Mouse (Mus musculus) monocyte, adult 2 months (primary cell): Measurements from ENCODE around the gene Prkag1.

ENCODE experiments used
- DNase-seq, 2 experiments: peaks; one replicate each; pipeline ENCODE4 v3.0.0; 2022; ENCODE audit warnings: low spot score in 2 of 2, low read depth in 1 of 2

The Prkag1 gene

DNA sequence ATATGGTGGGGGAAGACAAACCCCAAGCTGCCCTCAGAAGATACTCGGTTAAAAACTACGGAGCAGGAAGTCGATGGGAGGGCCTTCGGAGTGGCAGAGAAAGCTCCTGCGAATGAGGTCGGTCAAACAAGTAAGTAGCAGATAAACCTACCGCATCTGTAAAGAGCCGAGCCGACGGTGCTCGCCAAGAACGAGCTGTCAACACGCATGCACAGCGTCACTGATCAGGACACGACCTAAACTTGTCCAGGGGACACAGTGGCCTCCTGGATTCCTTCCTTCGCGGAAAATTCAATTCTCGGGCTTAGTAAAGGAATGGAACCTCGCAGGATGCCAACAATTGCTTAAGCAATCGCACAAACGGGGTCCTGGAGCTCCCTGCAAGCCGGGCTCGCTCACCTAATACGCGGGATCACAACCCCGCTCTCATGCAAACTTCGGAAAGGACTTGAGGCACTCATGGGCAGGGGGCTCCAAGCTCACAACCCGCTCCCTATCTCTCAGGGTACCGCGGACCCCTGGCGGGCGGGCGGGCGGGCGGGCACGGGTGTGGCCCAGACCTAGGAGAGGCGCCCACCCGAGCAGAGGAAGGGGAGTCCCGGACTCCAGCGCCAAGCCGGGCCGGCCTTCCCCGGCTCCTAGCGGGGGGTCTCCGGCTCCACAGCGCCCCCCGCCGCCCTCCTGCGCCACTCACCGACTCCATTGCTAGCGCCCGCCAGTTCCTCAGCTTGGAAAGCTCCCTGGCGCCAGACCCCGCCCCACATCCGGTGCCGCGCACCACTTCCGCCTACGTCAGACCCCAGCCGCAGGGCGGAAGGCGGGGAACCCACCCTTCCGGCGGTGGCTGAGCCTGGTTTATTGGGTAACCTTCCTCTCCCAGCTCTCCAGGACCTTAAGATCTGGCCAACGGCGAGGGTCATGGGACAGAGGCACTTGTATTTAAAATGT, at the start of gene Prkag1:
TSS of gene Prkag1 (minus strand) at position 786 of the 948 bp plus-strand sequence.
- DNase-seq, result peak; percentile 97 to 98

DNA sequence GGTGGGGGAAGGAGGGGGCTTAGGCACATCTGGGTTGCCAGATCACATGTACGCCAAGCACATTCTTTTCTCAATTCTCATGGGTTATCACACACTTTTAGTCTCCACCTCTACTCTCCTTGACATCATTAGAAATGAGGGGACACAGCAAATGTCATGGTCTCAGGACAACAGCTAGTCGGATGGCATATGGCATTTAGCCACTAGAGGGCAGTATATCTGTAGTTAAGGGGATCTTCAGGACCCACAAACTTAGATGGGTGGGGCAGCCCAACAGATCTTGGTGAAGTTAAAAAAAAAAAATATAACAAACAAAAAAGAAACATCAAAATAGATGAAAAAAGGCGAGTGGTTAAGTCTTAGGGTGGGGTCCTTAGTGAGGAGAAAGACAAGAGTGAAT, 46.0 kb upstream of the Prkag1 start:
- DNase-seq, result no peak

DNA sequence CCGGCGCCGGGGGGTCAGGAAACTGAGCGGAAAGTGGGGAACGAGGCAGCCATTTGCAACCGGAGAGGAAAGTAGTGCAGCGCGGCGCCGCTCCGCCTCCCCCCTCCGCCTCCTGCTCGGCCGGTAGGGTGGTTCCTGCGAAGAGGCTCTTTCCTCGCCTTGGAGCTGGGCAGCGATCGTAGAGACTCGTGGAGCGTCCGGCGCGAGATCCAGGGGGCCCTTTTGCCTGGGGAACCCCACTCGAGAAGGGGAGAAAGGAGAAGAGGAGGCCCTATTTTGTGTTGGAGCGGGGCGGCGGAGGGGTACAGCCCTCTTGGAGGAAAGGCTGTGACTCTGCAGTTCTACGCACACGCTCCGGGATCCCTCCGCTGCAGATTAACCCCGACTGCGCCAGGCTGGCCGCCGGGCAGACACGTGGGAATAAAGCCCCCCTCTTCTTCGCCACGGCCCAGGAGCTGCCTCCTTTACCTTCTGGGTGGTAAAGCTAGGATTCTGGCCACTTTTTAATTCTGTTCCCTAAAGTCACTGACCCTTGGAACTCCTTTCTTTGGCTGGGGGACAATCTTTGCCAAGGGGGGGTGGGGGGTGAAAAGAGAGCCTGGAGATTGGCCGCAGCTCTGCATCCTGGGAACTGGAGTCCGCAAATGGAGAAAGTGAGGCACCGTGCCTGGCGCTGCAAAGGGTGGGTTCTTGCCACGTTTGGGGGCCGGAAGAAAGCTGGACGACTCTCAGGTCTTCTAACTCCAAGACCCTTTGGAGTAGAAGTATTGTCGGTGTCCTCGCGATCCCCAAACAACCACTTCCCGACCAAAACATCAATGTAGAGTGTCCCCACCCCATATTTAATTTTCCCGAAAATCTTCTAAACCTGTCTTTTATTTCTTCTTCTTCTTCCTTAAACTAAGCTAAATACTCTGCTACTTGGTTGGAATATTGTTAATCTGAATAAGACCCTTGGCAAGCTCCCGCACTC, 40.9 kb upstream of the Prkag1 start:
- DNase-seq, result peak; percentile 68 to 86

DNA sequence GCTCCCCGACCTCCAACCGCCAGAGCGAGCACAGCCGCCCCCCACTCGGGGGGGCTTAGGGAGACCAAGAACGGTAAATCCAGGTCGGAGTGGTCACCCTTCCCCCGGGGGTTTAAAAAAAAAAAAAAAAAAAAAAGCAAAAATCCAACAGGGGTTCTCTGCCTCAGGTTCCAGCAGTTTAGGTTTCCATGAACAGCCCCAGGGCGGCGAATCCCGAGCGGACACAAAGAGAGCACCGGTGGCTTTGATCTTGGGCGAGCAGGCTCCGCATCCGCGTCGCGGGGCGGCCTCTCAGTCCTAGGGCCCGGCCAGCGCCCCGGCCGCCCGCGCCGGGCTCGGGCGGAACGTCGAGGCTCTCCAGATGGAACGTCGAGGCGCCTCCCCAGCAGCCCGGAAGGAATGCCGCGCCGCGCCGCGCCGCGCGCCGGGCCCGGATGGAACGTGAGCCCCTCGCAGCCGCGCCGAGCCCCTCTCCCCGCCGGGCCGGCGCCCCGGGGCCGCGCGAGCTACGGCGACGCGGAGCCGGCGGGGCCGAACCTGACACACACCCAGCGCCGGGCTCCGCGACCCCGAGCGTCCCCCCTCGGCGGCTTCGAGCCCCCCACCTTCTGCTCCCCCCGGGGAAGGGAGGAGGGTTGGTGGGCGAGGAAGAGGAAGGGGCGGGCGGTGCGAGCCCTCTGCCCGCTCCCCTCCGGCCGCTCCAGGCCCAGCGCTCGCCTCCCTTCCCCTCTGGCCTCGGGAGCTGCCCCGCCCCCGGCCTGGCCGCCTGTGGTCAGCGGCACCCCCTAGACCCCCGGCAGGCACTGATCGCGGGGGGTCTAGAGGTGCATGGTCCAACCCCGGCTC, 40.0 kb upstream of the Prkag1 start, which contains the start of gene Kmt2d:
TSS of gene Kmt2d (minus strand) at position 135 of the 846 bp plus-strand sequence.
- no peak for DNase-seq

DNA sequence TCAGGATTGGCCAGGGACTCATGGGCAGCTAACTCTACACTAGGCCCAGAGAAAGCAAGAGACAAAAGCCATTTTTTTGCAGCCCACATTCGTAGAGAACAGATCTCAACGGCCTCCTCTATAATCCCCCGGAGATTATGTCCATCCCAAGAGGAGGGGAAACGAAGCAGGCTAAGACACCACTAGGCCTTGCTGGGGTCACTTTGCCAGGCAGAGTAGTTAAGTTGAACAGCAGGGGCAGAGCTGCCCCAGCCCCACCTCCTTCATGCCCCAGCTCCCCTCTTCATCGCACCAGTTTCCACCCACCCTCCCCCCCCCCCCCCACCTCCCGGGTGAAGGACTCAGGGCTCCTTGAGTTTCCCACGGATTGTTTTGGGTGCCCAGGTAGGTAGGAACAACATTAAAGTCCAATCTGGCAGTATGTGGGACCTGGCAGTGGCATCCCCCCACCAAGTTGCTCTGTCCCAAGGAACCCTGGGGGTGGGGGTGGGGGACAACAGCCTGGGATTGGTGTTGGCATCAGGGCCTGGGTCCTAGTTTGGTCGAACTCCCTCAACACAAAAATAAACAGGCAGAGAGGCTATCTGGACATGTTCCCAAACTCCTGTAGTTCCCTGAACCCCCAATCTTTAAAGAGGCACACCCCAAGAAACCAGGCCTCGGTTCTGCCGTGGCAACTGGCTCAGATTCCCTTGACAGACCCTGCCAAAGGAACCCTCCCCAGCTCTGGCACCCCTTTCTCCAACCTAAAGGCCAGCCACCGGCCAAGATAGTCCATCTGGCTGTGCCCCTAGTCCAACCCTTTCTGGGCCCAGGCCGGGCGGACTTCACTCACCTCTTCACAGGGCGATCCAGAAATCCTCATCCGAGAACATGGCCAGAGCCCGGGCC, 39.1 kb upstream of the Prkag1 start:
- no peak for DNase-seq

DNA sequence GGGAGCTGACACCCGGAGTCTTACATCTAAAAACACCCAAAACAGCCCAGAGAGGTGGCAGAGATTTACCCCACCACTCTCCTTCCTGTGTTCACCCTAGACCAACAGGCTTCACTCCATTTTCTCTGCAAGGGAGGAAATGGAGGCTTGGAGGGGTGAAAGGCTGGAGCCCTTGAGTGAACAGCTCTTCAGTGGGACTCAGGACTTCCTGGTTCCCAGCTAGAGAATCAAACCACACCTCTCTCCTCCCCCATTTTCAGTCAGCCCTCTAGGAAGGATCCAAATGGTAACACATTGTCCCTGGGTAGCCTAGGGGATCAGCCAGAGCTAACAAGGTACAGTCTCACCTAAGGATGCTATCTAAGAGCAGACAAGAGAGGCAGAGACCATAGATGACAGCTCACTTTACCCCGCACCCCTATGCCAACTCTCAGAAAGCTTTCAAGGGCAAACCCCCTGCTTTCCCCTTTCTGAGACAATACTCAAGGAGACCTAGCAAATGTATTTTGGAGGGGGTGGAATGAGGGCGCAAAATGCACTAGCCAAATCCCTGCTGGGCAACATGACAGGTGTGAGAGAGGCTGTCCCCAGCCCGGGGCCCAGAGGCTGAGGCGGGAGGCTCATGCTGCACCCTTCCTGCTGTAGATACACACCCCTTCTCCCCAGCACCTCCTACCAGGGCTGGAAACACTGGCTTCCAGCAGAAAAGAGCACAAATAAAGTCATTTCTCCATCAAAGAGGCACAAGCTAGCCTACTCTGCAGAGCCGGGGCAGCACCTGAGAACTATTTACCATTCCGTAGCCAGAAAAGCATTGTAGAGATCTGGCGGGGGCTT, 38.2 kb upstream of the Prkag1 start:
- no peak for DNase-seq

DNA sequence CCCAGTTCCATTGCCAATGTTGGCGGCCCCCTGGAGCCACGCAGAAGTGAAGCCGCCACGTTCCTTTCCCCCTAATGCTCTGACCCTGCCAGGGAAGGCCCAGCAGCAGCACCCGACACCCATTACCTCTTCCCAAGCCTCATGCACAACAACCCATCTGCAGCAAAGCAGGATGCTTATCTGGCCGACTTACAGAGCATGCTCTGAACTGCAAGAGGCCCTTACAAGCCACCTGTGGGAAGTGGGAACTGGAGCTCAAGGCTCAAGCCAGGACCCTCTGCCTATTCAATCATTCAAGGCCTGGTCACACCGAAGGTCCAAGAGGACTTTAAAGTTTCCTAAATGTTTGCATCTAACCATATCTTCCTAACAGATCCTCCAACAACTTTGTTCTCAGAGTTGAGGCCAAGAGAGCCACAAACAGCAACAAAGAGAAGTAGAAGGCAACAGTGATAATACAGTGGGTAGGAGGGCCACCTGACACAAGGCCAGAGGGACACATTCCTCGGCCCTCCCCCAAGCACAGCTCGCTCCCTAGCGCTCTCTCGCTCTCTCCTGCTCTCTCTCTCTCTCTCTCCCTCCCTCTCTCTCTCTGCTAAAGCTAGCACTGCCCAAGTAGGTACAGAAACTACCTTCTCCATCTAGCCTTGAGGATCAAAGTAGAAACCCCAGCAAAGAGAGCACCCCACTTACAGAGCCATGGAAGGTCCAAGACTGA, 37.2 kb upstream of the Prkag1 start:
- no peak for DNase-seq

DNA sequence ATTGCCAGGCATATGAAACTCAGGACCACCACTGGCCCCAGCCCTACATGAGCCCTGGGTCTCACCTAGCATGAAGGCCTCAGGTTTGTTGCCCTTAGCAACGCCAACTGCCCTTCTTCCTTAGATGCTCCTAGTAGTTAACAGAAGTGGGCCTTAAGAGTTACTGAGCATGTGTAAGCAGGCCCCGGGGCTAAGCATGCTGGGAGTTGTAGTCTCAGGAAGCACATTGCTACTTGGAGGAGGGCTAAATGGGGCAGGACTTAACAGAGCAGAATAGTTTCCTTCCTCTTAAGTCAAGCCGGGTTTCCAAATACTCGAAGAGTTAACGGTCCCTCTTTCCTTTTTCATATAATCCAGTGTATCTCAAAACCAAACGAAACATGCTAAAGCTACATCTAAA, 36.0 kb upstream of the Prkag1 start:
- DNase-seq, result peak; percentile 50 to 56

DNA sequence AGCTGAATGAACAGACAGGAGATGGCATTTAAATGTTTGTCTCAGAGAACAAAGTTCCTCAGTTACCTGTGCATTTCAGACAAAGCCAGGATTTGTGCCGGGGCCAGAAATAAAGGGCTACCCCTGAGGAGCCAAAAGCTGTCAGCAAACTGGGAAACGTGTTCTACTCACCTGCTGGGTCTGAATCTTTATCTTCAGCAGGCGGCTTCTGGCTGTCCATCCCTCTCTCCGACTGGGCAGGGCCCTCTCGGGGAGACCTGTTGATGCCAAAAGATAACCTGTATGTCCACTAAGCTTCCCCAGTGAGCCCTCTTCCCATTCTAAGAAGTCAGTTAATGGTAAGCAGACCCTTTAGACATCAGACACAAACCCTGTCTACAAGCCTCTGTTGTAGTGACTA, 35.2 kb upstream of the Prkag1 start:
- no peak for DNase-seq

DNA sequence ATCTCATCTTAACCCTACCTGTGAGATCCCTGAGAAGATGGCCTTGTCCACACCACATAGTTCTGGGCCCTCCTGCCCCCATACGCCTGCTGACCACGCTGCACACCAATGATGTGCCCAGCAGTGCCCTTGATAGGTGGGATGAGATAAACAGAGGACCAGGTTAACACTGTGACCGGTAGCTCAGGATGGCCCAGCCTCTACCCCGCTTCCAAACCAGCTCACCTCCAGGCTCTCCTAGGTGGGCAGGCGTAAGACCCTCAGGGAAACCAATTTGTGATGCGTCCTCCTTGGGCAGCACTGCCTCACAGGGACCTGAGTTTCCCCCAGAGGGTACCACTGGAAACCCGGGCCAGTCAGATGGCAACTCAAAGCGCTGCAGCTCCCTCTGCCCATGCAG, 34.5 kb upstream of the Prkag1 start:
- DNase-seq, result no peak

DNA sequence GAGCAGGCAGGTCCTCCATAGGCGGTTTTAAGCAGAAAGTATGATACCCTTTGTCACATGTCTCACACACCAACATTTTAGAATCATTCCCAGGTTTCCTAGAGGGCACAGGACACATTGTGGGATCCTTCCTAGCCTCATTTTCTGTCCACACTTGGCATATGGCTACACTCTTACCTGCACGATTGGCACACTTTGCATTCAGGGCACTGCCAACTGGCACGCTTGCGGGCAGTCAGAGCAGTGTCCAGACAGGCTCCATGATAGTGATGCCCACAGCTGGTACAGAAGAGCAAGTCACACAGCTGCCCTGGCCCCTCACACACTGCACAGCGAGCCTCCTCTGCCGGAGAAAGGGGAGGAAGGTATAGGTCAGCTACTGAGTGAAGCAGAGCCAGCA, 33.6 kb upstream of the Prkag1 start:
- no peak for DNase-seq

DNA sequence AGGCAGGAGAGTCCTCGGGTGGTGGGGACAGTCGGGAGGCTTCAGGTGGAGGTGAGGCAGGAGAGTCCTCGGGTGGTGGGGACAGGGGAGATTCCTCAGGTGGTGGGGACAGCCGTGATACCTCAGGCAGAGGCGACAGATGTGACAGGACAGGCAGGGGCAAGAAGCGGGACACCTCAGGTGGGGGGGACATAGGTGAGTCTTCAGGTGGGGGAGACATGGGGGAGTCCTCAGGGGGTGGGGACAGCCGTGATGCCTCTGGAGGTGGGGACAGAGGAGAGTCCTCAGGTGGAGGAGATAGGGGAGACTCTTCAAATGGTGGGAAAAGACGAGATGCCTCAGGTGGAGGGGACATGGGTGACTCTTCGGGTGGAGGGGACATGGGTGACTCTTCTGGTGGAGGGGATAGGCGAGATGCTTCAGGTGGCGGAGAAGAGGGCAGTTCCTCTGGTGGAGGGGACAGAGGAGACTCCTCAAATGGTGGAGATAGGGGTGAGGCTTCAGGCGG, 32.2 kb upstream of the Prkag1 start:
- no peak for DNase-seq

DNA sequence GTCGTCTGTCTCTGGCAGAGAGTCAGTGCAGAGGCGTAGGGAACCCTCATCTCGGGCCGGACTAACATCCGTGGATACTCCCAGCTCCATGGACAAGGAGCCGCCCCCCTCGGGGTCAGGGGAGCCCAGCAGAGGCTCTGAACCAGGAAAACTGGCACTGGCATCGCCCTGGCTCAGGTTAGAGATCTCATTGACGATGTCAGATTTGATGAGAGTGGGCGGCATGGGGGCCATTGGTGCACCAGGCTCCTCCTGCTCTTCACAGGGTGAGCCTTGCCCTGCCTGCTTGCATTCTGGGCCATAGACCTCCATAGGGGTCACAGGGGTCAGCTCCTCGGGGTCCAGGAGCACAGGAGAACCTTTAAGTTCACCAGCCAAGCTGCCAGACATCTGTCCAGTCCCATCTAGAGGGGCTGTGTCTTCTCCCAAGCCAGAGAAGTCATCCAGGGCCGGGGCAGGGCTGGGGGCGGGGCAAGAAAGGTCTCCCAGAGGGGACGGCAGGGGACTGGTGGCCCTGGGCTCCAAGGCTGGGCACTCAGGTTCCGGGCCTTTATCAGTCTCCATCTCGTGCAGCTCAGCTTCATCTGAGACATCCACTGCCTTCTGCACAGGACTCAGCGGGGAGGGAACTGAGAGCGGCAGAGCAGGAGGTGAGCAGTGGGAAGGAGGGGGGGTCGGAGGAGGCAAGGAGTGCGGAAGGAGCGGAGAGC, 30.5 kb upstream of the Prkag1 start:
- DNase-seq, result no peak

DNA sequence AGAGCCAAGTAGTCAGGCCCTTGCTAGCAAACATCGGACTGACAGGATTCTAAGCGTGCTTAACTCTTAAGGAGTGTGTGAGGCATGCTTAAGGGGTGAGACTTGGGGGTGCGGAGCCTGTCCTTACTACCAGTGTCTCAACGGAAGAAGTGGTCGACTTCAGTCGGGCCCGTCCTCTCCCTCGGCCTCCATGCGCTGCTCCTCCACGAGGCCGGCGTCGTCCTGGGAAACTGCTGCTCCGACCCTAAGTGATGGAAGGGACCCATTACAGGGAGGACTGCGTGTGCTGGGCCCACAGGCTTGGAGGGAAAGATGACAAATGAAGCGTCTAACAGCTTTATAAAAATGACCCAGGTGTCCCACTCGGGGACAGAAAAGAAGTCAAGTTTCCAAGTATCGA, 29.6 kb upstream of the Prkag1 start:
- DNase-seq, result no peak

DNA sequence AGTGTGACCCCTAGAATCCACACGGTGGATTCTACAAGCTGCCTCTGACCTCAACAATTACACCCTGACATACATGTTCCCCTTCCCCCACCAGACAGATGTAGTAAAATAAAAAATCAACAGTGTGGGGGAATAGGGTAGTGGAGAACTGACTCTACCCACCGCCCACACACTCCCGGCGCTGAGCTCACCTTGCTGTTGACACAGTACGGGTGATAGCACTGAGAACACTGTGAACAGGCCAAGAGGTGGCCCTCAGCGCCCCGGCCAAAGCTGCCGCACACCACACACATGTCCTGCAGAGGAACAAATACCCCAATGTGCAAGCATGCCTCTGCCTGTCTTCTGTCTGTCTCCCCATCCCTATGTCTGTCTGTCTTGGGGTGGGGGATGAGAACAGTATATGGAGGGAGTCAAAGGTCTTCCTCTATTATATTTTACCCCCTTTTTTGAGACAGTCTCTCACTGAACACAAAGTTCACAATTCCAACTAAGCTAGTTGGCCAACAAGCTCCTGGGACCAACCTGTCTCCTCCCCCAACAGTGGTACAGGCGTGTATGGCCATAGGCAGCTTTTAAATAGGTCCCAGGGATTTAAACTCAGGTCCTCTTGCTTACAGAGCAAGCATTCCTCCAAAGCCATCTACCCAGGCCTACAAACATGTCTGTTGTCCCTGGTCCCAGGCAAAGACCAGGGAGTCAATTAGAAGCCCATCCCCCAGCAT, 28.2 kb upstream of the Prkag1 start:
- DNase-seq, result no peak

DNA sequence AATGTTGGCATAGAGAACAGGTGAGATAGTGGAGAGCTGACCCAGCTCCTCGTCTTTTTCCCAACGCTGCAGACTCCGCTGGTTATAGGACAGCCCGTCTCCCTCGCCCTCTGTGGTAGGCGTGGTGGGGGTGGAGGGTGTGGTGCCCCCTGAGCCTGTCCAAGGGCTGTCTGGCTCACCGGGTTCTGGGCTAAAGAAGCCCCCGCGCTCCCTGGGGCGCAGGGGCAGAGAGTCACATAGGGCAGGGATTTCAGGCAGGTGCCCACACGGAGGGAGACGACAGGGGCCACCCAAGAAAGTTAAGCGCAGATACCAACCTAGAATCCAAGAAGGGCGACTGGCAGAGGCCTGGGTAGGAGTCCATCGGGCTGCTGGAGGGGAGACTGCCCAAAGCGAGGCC, 22.9 kb upstream of the Prkag1 start:
- DNase-seq, result no peak
